Mouse (Mus musculus) thymus, postnatal 25 days (tissue): ENCODE data around the gene Pabpn1.

Experiments
- DNase-seq: peaks from one replicate; pipeline ENCODE4 v3.0.0; 2022

The Pabpn1 gene

GRCm38 (mm10) chr14:54892200-54892599 is at the start of gene Pabpn1:
Pabpn1 (plus strand) TSS chr14:54892500.
- DNase-seq = no peak

GRCm38 (mm10) chr14:54843461-54843860 is 48.8 kb upstream of the Pabpn1 start:
- DNase-seq = no peak

GRCm38 (mm10) chr14:54855726-54856125 is 36.6 kb upstream of the Pabpn1 start:
- no peak for DNase-seq

- no peak for DNase-seq
Measured at GRCm38 (mm10) chr14:54856703-54857102, 35.6 kb upstream of the Pabpn1 start.

- DNase-seq = no peak
Measured at GRCm38 (mm10) chr14:54857891-54858290, 34.4 kb upstream of the Pabpn1 start.

- DNase-seq = peak; percentile 68
Measured at GRCm38 (mm10) chr14:54860511-54860910, 31.8 kb upstream of the Pabpn1 start.

GRCm38 (mm10) chr14:54863501-54864312 is 28.6 kb upstream of the Pabpn1 start:
- peak; percentile 83 for DNase-seq

GRCm38 (mm10) chr14:54864313-54865036 is 27.8 kb upstream of the Pabpn1 start:
- peak; percentile 13 for DNase-seq

- DNase-seq = no peak
Measured at GRCm38 (mm10) chr14:54865626-54866025, 26.7 kb upstream of the Pabpn1 start.

GRCm38 (mm10) chr14:54866268-54866667 is 26.0 kb upstream of the Pabpn1 start:
- no peak for DNase-seq

GRCm38 (mm10) chr14:54866936-54867335 is 25.4 kb upstream of the Pabpn1 start:
- DNase-seq = peak; percentile 53

- no peak for DNase-seq
Measured at GRCm38 (mm10) chr14:54868026-54868425, 24.3 kb upstream of the Pabpn1 start.

GRCm38 (mm10) chr14:54870861-54871260 is 21.4 kb upstream of the Pabpn1 start, which contains the start of gene Homez:
Homez (minus strand) TSS chr14:54870961.
- no peak for DNase-seq

- no peak for DNase-seq
Measured at GRCm38 (mm10) chr14:54874165-54874564, 18.1 kb upstream of the Pabpn1 start.

- no peak for DNase-seq
Measured at GRCm38 (mm10) chr14:54875844-54876538, 16.3 kb upstream of the Pabpn1 start.

GRCm38 (mm10) chr14:54876539-54877047 is 15.7 kb upstream of the Pabpn1 start:
- peak; percentile 83 for DNase-seq

GRCm38 (mm10) chr14:54877048-54877715 is 15.1 kb upstream of the Pabpn1 start, which contains the start of gene Ppp1r3e:
Ppp1r3e (minus strand) TSS chr14:54877550.
- peak; percentile 68 for DNase-seq

GRCm38 (mm10) chr14:54883154-54884021 is 8.9 kb upstream of the Pabpn1 start, which contains the start of the genes Bcl2l2 and Gm20521:
Bcl2l2 (plus strand) TSS chr14:54883377.
Gm20521 (plus strand) TSS chr14:54883441.
- DNase-seq = peak; percentile 18

GRCm38 (mm10) chr14:54884022-54884712 is 8.1 kb upstream of the Pabpn1 start:
- DNase-seq = no peak

- DNase-seq = no peak
Measured at GRCm38 (mm10) chr14:54885309-54885708, 7.0 kb upstream of the Pabpn1 start.
